Mouse (Mus musculus) CH12.LX (cell line): ENCODE measurements around the gene Fastkd5. TPM values are rescaled to one million over a fixed set of nuclear protein-coding genes. Genes with fewer than 3 reads are reported as not detected.

Source experiments
- DNase-seq: peaks from one replicate; pipeline ENCODE4 v3.0.0-alpha.2; 2013; ENCODE audit errors: extremely low read depth
- H3K27ac ChIP-seq: 2 replicates; pipeline ENCODE4 v1.5.1; 2012; ENCODE audit warnings: low read depth, mild to moderate bottlenecking, control low read depth, moderate library complexity; ENCODE audit not compliant: insufficient read depth
- H3K27me3 ChIP-seq: replicated peaks from 2 replicates; pipeline ENCODE3; 2012; ENCODE audit warnings: inconsistent platforms
- H3K36me3 ChIP-seq, 2 experiments: replicated peaks in 1 of 2; 2 replicates each; pipeline versions ENCODE3 to v1.6.1; 2012; ENCODE audit warnings: inconsistent platforms in 1 of 2, low read length in 1 of 2, mild to moderate bottlenecking in 1 of 2, mixed read lengths in 1 of 2, moderate library complexity in 1 of 2; ENCODE audit not compliant: control insufficient read depth in 1 of 2, insufficient read depth in 1 of 2
- H3K4me1 ChIP-seq, 2 experiments: 2 replicates each; pipeline ENCODE4 v1.6.1; 2012; ENCODE audit warnings: inconsistent platforms in 1 of 2, moderate library complexity in 1 of 2; ENCODE audit not compliant: insufficient read depth in 2 of 2, control insufficient read depth in 1 of 2
- H3K4me2 ChIP-seq: 2 replicates; pipeline ENCODE4 v1.6.1; 2012; ENCODE audit warnings: low read depth, mild to moderate bottlenecking, control low read depth; ENCODE audit not compliant: poor library complexity, insufficient read depth, severe bottlenecking
- H3K4me3 ChIP-seq, 3 experiments: fragments of 150-350 bp in 1 of 3; sonication (generic) in 1 of 3; replicated peaks in 1 of 3; 2 replicates each; pipeline versions ENCODE3 to v1.5.1; 2011 to 2012; ENCODE audit warnings: low read depth in 2 of 3, low read length in 2 of 3, mild to moderate bottlenecking in 2 of 3, moderate library complexity in 2 of 3, control low read depth in 1 of 3, improper control_type of control experiment in 1 of 3, inconsistent platforms in 1 of 3, mixed read lengths in 1 of 3; ENCODE audit not compliant: poor library complexity in 1 of 3
- H3K79me2 ChIP-seq: replicated peaks from 2 replicates; pipeline ENCODE4 v1.6.1; 2012; ENCODE audit warnings: mild to moderate bottlenecking, moderate library complexity; ENCODE audit not compliant: control insufficient read depth, poor library complexity, insufficient read depth, severe bottlenecking; ENCODE audit errors: extremely low read depth
- H3K9ac ChIP-seq: 2 replicates; pipeline ENCODE4 v1.6.1; 2012; ENCODE audit warnings: low read depth, mild to moderate bottlenecking, control low read depth, moderate library complexity; ENCODE audit not compliant: insufficient read depth
- H3K9me3 ChIP-seq: replicated peaks from 2 replicates; pipeline ENCODE3; 2012; ENCODE audit warnings: low read length, inconsistent platforms, mixed read lengths
- CHD1 ChIP-seq: IDR thresholded peaks from 2 replicates; pipeline ENCODE4 v1.6.1; 2012; ENCODE audit warnings: low read depth, low read length, improper control_type of control experiment, inconsistent platforms
- CTCF ChIP-seq, 2 experiments: IDR thresholded peaks in 1 of 2; conservative IDR thresholded peaks in 1 of 2; 2 replicates each; pipeline ENCODE4 v1.5.1; 2011 to 2012; ENCODE audit warnings: low read depth in 2 of 2, low read length in 2 of 2, improper control_type of control experiment in 1 of 2, inconsistent platforms in 1 of 2, mild to moderate bottlenecking in 1 of 2, moderate library complexity in 1 of 2
- E2F4 ChIP-seq: IDR thresholded peaks from 2 replicates; pipeline ENCODE4 v1.6.1; 2011; ENCODE audit warnings: low read depth, low read length, improper control_type of control experiment; ENCODE audit not compliant: insufficient replicate concordance
- ELF1 ChIP-seq: IDR thresholded peaks from 2 replicates; pipeline ENCODE4 v1.6.1; 2014; ENCODE audit warnings: low read depth, mild to moderate bottlenecking, inconsistent platforms, low read length, improper control_type of control experiment
- EP300 ChIP-seq: IDR thresholded peaks from 2 replicates; pipeline ENCODE4 v1.6.1; 2011; ENCODE audit warnings: low read length, improper control_type of control experiment
- ETS1 ChIP-seq: conservative IDR thresholded peaks from 2 replicates; pipeline ENCODE4 v1.6.1; 2012; ENCODE audit warnings: low read depth, mild to moderate bottlenecking, inconsistent platforms, low read length, improper control_type of control experiment, moderate library complexity
- HCFC1 ChIP-seq: IDR thresholded peaks from 2 replicates; pipeline ENCODE4 v1.6.1; 2012; ENCODE audit warnings: low read depth, mild to moderate bottlenecking, inconsistent platforms, low read length, improper control_type of control experiment
- IRF4 ChIP-seq: IDR thresholded peaks from 2 replicates; pipeline ENCODE4 v1.6.1; 2014; ENCODE audit warnings: low read depth, mild to moderate bottlenecking, inconsistent platforms, low read length, improper control_type of control experiment
- JUND ChIP-seq: conservative IDR thresholded peaks from 2 replicates; pipeline ENCODE4 v1.6.1; 2011; ENCODE audit warnings: low read depth, low read length, improper control_type of control experiment
- KAT2A ChIP-seq: IDR thresholded peaks from 2 replicates; pipeline ENCODE4 v1.6.1; 2012; ENCODE audit warnings: low read length, improper control_type of control experiment, inconsistent platforms; ENCODE audit not compliant: insufficient replicate concordance
- MAFK ChIP-seq: IDR thresholded peaks from 2 replicates; pipeline ENCODE4 v1.6.1; 2011; ENCODE audit warnings: low read length, improper control_type of control experiment; ENCODE audit not compliant: insufficient replicate concordance
- MAX ChIP-seq: IDR thresholded peaks from 2 replicates; pipeline ENCODE4 v1.6.1; 2011; ENCODE audit warnings: low read length, improper control_type of control experiment
- MAZ ChIP-seq: IDR thresholded peaks from 2 replicates; pipeline ENCODE4 v1.6.1; 2012; ENCODE audit warnings: low read depth, mild to moderate bottlenecking, inconsistent platforms, low read length, improper control_type of control experiment, moderate library complexity
- MEF2A ChIP-seq: IDR thresholded peaks from 2 replicates; pipeline ENCODE4 v1.6.1; 2014; ENCODE audit warnings: low read depth, mild to moderate bottlenecking, inconsistent platforms, low read length, improper control_type of control experiment, borderline replicate concordance
- MXI1 ChIP-seq: IDR thresholded peaks from 2 replicates; pipeline ENCODE4 v1.6.1; 2011; ENCODE audit warnings: mild to moderate bottlenecking, low read depth, low read length, improper control_type of control experiment
- MYC ChIP-seq: IDR thresholded peaks from 2 replicates; pipeline ENCODE4 v1.6.1; 2011; ENCODE audit warnings: low read depth, mild to moderate bottlenecking, improper control_type of control experiment, low read length
- NELFE ChIP-seq: IDR thresholded peaks from 2 replicates; pipeline ENCODE4 v1.6.1; 2011; ENCODE audit warnings: low read depth, low read length, improper control_type of control experiment
- NRF1 ChIP-seq: IDR thresholded peaks from 2 replicates; pipeline ENCODE4 v1.6.1; 2014; ENCODE audit warnings: low read depth, mild to moderate bottlenecking, inconsistent platforms, low read length, improper control_type of control experiment, moderate library complexity
- PAX5 ChIP-seq: IDR thresholded peaks from 2 replicates; pipeline ENCODE4 v1.6.1; 2012; ENCODE audit warnings: low read length, inconsistent platforms, mixed read lengths
- POLR2A ChIP-seq: IDR thresholded peaks from 2 replicates; pipeline ENCODE4 v1.6.1; 2011; ENCODE audit warnings: low read depth, mild to moderate bottlenecking, improper control_type of control experiment, low read length
- POLR2AphosphoS2 ChIP-seq: IDR thresholded peaks from 2 replicates; pipeline ENCODE4 v1.6.1; 2011; ENCODE audit warnings: low read depth, low read length, improper control_type of control experiment
- RAD21 ChIP-seq: IDR thresholded peaks from 2 replicates; pipeline ENCODE4 v1.6.1; 2011; ENCODE audit warnings: low read depth, mild to moderate bottlenecking, low read length, improper control_type of control experiment, moderate library complexity
- RCOR1 ChIP-seq: conservative IDR thresholded peaks from 2 replicates; pipeline ENCODE4 v1.6.1; 2012; ENCODE audit warnings: low read depth, mild to moderate bottlenecking, inconsistent platforms, low read length, improper control_type of control experiment
- SIN3A ChIP-seq: IDR thresholded peaks from 2 replicates; pipeline ENCODE4 v1.6.1; 2012; ENCODE audit warnings: low read length, improper control_type of control experiment, inconsistent platforms
- SMC3 ChIP-seq: IDR thresholded peaks from 2 replicates; pipeline ENCODE4 v1.6.1; 2011; ENCODE audit warnings: low read depth, low read length, improper control_type of control experiment
- TBP ChIP-seq: conservative IDR thresholded peaks from 2 replicates; pipeline ENCODE4 v1.6.1; 2011; ENCODE audit warnings: low read depth, low read length, improper control_type of control experiment
- TCF12 ChIP-seq: IDR thresholded peaks from 2 replicates; pipeline ENCODE4 v1.6.1; 2014; ENCODE audit warnings: low read depth, mild to moderate bottlenecking, inconsistent platforms, low read length, improper control_type of control experiment
- UBTF ChIP-seq: IDR thresholded peaks from 2 replicates; pipeline ENCODE4 v1.6.1; 2012; ENCODE audit warnings: low read depth, mild to moderate bottlenecking, inconsistent platforms, low read length, improper control_type of control experiment, moderate library complexity
- USF1 ChIP-seq: IDR thresholded peaks from 2 replicates; pipeline ENCODE4 v1.6.1; 2014; ENCODE audit warnings: low read depth, mild to moderate bottlenecking, inconsistent platforms, low read length, improper control_type of control experiment
- USF2 ChIP-seq: conservative IDR thresholded peaks from 2 replicates; pipeline ENCODE4 v1.6.1; 2011; ENCODE audit warnings: low read depth, low read length, improper control_type of control experiment
- ZC3H11A ChIP-seq: IDR thresholded peaks from 2 replicates; pipeline ENCODE4 v1.6.1; 2012; ENCODE audit warnings: low read depth, mild to moderate bottlenecking, inconsistent platforms, low read length, improper control_type of control experiment
- dilution Hi-C: fragments of 300-500 bp; cut with MboI; formaldehyde crosslinking; loops from 2 replicates; pipeline ENCODE4 v1.14.3; 2020; ENCODE audit warnings: low sequenced_read_pairs; ENCODE audit not compliant: extremely low pct_unique_long_range_greater_than_20kb, extremely low pct_ligation_motif_present
- in situ Hi-C: fragments of 300-500 bp; cut with MboI; formaldehyde crosslinking; loops from 3 replicates; pipeline ENCODE4 v1.14.3; 2019; ENCODE audit warnings: low sequenced_read_pairs, low pct_ligation_motif_present, low pct_unique_long_range_greater_than_20kb, mixed read lengths
- polyA plus RNA-seq: library from polyadenylated mRNA; unstranded; fragments of >175 nt; gene quantifications from 2 replicates; pipeline ENCODE4 v1.2.1, GENCODE M21; 2012; ENCODE audit warnings: low read depth; ENCODE audit not compliant: insufficient read length
- total RNA-seq, 2 experiments: library from RNA; depleted of rRNA; stranded (reverse); fragments of 300-350 nt in 1 of 2; fragments of >200 nt in 1 of 2; gene quantifications; 2 replicates each; pipeline ENCODE4 v1.2.3; 2012 to 2014

The Fastkd5 gene
- total and polyA plus RNA-seq, 3 experiments, result 6.0 to 14.8 (median 9.1) TPM

GRCm38 (mm10) chr2:130667559-130667958 is 37.7 kb upstream of the Fastkd5 start, which contains the start of gene Itpa:
Gene Itpa (plus strand): TSS chr2:130667610.
- Histone ChIP-seq H3K36me3 (peaks cover 18 to 32% of the 10 kb centered on the region in 2 experiments), H3K9me3 (no peaks in the 10 kb centered on the region), H3K27me3 (no peaks in the 10 kb centered on the region), H3K4me1 (peaks cover 8 to 39% of the 10 kb centered on the region in 2 experiments), H3K9ac (peak within 1 kb of the TSS; percentile 80), H3K27ac (no peak within 1 kb of the TSS; the same call in 1 of the 2 replicates), H3K79me2 (peaks cover 38% of the 10 kb centered on the region), H3K4me3 (peak within 1 kb of the TSS; percentile 71 to 93 (median 73)), H3K4me2 (peak within 1 kb of the TSS; percentile 80)
- TF ChIP-seq POLR2A (peak; percentile 92), SIN3A (peak; percentile 86), CTCF (conservative IDR thresholded peaks at IDR 0.05 in 1 of 2, IDR thresholded peaks at IDR 0.05 in 1 of 2; ENCODE audit: low read depth in 2 of 2, low read length in 2 of 2) (peak in 1 of 2 experiments; percentile 73; a peak in 2 of 4 replicates), CHD1 (no peak), RCOR1 (peak; percentile 59; the same call in 1 of the 2 replicates), RAD21 (peak; percentile 52), IRF4 (peak; percentile 37; the same call in 1 of the 2 replicates), POLR2AphosphoS2 (peak; percentile 65; the same call in 1 of the 2 replicates), ZC3H11A (no peak), TBP (peak; percentile 68), SMC3 (peak; percentile 64), NRF1 (peak; percentile 52; the same call in 1 of the 2 replicates), JUND (no peak), MAX (peak; percentile 69; the same call in 1 of the 2 replicates), MAFK (no peak), HCFC1 (peak; percentile 87), MXI1 (peak; percentile 65; the same call in 1 of the 2 replicates), ETS1 (no peak), UBTF (0 out of 2 replicates have a peak, but pooled peaks have one; percentile 21), MYC (peak; percentile 77; the same call in 1 of the 2 replicates), ELF1 (peak; percentile 92), USF1 (no peak), MEF2A (peak; percentile 60; the same call in 1 of the 2 replicates), NELFE (peak; percentile 91), MAZ (no peak), TCF12 (peak; percentile 89), E2F4 (0 out of 2 replicates have a peak, but pooled peaks have one; percentile 72), PAX5 (no peak), KAT2A (peak; percentile 77; the same call in 1 of the 2 replicates), EP300 (no peak), USF2 (no peak)
- dilution Hi-C loops, result no loop called here
- peak; percentile 92 for DNase-seq
- in situ Hi-C loops, result no loop called here
